Mouse (Mus musculus) liver, embryonic 14.5 days (tissue): ENCODE data around the gene Cbx4.

Experiments
- CTCF ChIP-seq: IDR thresholded peaks from 2 replicates; pipeline ENCODE4 v1.5.1; 2016; ENCODE audit warnings: antibody characterized with exemption, low read depth, control low read depth
- EP300 ChIP-seq: IDR thresholded peaks from 2 replicates; pipeline ENCODE4 v1.6.1; 2016; ENCODE audit warnings: antibody characterized with exemption, low read depth

DNA sequence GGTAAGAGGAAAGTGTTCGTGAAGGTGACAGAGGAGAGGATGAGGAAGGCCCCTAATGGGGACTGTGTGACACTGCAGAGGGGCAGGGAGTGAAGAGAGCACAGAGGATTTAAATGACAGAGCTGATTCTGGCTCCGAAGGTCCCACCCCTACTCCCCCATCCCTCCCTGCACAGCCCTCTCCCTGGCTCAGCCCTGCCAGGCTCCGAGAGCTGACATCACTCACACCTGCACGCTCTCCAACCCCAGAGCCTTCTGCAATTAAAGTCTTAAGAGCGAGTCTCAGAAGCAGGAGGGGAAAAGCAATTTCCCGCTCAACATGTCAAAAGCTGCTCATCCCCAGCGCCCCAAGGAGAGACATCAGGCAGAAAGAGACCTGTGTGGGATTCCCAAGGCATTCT, 32.9 kb upstream of the Cbx4 start:
- no peak for TF ChIP-seq CTCF
- no peak for TF ChIP-seq EP300
